Mouse (Mus musculus) urinary bladder, adult 18-20 months (tissue): ENCODE measurements at regions not wholly inside any gene's neighbourhood (a gene's known extent, or its start where the extent isn't known, plus 50 kb on each side); places are given as distances from the start of the nearest gene placed in this dataset.

Source experiments
- DNase-seq, 2 experiments: peaks; one replicate each; pipeline ENCODE4 v3.0.0; 2022; ENCODE audit warnings: low spot score in 2 of 2, mixed read lengths in 2 of 2

- DNase-seq, result no peak
These were observed 81.9 kb downstream of the Edem1 start for GRCm38 (mm10) chr6:108910330-108910729.

DNA sequence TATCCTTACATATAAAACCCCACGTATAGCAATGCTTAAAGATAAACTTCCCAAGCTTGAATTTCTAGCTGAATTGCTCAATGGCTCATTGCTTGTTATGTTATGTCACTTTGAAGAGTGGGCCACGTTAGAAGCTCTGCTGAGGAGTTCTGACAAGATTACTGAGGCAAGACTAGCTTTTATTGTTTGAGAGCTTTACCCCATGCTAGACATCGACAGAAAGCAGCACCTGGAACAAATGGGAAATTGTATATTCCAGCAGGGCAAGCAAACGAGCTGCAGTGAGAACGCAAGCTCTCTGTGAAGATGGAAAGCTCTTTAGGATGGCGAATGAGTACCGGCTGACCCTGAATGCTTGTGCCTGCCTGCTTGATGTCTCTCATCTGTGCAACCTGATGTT lies 84.1 kb downstream of the Edem1 start:
- no peak for DNase-seq

GRCm38 (mm10) chr6:108919372-108919913 lies 91.0 kb downstream of the Edem1 start:
- DNase-seq, result no peak

DNA sequence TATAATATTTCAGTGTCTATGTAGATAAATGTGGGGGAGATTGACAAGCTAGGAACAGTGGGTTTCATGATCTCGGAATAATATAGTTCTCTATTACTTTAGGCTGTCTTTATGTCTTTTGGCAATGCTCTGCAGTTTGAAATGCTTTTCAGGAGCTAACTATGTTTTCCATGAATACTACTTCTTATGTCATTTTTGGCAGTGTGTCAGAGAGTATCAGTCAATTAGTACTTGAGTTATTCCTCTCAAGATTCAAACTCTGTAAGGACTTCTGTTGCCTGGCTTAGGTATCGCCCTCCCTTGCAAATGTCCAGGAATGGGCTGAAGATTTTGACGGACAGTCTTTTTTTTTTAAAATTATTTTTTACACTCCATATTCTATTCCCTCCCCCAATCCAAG lies 92.7 kb downstream of the Edem1 start:
- DNase-seq, result no peak

DNA sequence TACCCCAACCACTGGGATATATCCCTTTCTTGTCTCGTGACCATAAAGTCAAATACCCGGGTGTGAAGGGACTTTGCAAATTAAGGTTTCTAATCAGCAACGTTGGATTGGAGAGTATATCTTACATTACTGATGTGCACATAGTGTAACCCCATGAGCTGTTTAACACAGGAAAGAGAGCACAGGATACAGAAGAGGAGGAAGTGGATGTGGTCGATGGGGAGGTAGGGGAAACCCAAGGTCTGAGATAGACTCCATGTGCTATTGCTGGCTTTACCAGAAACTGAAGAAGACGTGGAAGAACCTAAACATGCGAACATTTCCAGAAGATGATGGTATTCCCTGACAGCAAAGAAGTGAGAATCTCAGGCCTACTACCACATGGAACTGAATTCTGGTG lies 94.1 kb downstream of the Edem1 start:
- DNase-seq, result no peak

DNA sequence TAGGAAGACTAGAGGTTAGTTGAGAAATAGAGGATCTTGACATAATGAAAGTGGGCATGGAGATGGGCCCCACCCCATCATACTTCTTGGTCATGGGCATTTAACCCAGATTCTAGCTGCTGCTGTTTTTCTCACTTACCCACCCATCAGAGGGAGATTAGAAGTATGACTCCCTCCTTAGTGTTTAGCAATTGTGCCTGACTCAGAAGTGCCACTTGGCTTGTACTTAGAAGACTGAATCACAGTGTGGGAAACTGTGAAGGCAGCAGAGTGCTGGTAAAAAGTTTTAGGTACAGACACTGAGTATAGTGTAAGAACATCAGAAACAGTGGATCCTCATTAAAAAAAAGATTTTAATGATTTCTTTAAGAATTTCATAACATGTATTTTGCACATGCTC lies 100.5 kb downstream of the Edem1 start:
- DNase-seq, result no peak

DNA sequence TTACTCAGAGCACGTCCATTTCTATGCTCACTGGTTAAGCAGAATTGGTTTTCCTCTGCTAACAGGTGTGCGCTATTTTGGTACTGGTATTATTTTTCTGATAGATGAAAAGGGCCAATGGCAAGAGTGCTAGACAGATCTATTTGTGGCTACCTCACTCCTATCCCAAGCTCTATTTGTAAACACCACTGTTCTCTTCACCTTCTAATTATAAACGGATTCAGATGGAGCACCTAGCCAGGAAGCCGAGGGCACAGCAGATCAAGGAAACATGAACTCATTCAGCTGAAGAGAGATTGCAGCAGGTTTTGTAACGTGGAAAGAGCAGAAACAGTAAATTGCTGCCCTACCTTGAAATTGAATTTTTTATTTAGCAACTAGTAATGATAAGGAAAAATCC lies 110.2 kb downstream of the Edem1 start:
- no peak for DNase-seq

DNA sequence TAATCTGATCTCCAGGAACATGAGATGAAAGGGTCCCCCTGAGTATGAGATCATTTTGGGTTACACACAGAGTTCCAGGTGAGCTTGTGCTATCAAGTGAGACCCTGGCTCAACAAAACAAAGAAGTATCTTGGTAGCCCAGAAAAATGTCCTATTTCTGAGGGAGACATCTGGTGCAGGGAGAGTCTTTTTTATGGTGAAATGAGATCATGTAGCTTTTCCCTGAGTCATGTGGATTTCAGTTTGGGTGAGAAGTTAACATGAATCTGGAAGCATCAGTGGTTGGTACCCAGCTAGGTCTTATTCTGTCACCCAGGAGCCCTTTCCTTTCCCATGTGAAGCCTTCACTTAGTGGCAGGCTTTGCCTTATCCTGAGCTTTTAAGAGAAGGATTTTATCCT lies 113.8 kb downstream of the Edem1 start:
- DNase-seq, result no peak

GRCm38 (mm10) chr6:108952389-108952788 lies 123.9 kb downstream of the Edem1 start:
- DNase-seq, result no peak

- DNase-seq, result no peak
These were observed 134.4 kb downstream of the Edem1 start for GRCm38 (mm10) chr6:108962810-108963209.

GRCm38 (mm10) chr6:108963295-108963694 lies 134.9 kb downstream of the Edem1 start:
- DNase-seq, result peak in 1 of 2 experiments; percentile 11

GRCm38 (mm10) chr6:108969477-108970176 lies 141.2 kb downstream of the Edem1 start:
- no peak for DNase-seq

DNA sequence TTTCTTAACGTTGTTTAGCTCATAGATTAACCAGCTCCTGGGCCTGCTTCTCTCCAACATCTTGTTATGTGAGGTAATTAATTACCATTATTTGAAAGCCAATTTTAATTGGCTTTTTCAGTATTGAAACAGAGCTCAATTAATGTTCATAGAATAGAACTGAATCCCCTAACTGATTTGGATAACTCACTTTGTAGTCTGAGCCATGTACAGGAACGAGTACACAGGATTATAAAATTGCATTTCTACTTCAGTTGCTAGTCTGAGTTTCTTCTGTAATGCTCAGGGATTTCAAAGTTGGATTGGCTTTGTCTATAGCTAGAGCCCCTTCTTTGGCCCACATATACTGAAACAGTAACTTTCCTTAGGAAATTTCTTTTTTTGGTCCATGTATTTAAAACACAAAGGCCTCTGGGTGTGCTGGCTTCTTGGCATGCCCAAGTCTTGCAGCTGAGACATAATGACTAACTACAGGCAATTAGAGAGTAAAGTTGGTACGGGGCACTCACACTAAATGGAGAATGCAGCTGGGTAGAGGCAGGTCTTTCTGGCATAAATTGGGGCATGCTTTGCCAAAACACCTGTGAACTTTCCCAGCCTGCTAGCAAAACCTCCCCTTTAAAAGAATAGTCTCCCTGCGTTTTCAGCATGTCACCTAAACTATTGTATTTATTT lies 143.1 kb downstream of the Edem1 start:
- no peak for DNase-seq

- no peak for DNase-seq
These were observed 145.3 kb downstream of the Edem1 start for GRCm38 (mm10) chr6:108973701-108974100.

- no peak for DNase-seq
These were observed 161.1 kb downstream of the Edem1 start for GRCm38 (mm10) chr6:108989506-108989905.

DNA sequence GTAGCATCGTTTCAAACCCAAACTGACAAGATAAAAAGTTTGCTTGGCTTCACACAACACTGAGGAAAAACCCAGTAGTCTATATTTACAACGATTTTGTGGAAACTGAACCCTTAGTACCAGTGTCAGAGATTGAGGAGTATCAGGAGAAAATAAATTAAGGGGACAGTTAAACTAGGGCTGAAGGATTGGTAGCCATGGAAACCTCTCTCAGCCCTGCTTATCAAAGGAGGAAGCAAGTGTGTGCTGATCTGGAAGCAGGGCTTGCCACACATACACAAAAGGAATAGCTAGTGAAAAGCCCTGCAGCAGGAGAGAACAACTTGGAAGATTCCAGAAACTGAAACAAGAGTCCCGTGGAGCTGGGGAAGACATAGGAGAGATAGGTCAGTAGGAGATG lies 165.3 kb downstream of the Edem1 start:
- no peak for DNase-seq

- no peak for DNase-seq
These were observed 176.0 kb downstream of the Edem1 start for GRCm38 (mm10) chr6:109004443-109004842.

DNA sequence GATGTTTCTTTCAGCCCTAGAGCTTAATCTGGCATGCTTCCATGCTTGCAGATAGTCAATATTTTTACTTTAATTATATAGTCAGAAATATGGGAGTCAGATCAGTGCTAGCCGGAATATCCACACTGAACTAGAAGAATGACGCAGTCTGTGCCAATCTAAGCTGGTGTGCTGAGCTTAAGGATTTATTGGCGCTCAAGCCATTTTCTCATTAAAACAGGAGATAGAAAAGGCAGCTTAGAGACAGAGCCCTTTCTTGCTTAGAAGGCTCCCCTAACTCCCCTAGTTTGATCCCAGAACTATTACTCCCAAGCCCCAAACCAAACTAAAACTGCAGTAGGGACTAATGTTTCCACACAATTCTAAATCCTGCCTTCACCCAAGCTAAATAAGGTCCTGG lies 180.9 kb downstream of the Edem1 start:
- DNase-seq, result no peak

GRCm38 (mm10) chr6:109009793-109010192 lies 181.4 kb downstream of the Edem1 start:
- no peak for DNase-seq

DNA sequence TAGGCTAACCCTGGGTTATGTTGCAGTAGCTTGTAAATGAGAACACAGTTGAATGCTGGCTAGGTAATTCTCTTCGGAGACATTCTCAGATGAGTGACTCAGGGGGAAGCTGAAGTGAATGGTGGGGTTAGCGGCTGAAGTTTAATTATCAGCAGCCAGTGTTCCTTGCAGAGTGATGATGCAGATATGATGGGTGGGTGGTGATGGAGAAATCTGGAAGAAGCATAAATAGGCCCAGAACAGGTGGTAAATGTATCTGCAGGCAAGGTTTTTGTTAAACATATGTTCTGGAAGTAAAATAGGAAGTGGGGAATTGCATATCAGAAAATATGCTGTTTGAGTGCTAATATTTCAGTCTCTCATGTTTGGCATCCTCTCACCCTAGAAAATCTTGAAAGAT lies 191.3 kb downstream of the Edem1 start:
- DNase-seq, result no peak
